Mouse (Mus musculus): ENCODE results near the gene Gca. TPM values are rescaled to one million over a fixed set of nuclear protein-coding genes. Genes with fewer than 3 reads are reported as not detected.

The Gca gene
- total and polyA plus RNA-seq, 3 experiments, result 4.2 to 10.1 (median 4.7) TPM

DNA sequence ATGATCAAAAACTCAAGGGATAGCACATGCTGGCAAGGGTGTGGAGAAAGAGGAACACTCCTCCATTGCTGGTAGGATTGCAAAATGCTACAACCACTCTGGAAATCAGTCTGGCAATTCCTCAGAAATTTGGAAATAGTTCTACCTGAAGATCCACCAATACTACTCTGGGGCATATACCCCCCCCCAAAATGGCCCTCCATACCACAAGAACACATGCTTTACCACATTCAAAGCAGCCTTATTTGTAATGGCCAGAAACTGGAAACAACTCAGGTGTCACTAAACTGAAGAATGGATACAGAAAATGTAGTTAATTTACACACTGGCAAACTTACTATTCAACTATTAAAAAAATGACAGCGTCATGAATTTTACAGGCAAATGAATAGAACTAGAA lies 66.6 kb downstream of the Gca start:
- no peak overlapping the region for H3K4me2 ChIP-seq (ENCODE audit: insufficient read depth, low read depth, poor library complexity, severe bottlenecking)
- no peak overlapping the region for H3K4me3 ChIP-seq (replicated peaks in 1 of 3; ENCODE audit: low read depth in 2 of 3, low read length in 2 of 3, poor library complexity in 1 of 3)
- H3K79me2 ChIP-seq (replicated peaks; ENCODE audit: control insufficient read depth, extremely low read depth, insufficient read depth, poor library complexity, severe bottlenecking), result no peaks in the 10 kb centered on the region
- TF ChIP-seq POLR2AphosphoS2 (IDR thresholded peaks at IDR 0.05; ENCODE audit: low read depth, low read length) (no peak), MYC (IDR thresholded peaks at IDR 0.05; ENCODE audit: low read depth, low read length) (no peak), TBP (conservative IDR thresholded peaks at IDR 0.05; ENCODE audit: low read depth, low read length) (no peak), MAFK (IDR thresholded peaks at IDR 0.05; ENCODE audit: insufficient replicate concordance, low read length) (no peak), MAZ (IDR thresholded peaks at IDR 0.05; ENCODE audit: low read depth, low read length) (no peak), MXI1 (IDR thresholded peaks at IDR 0.05; ENCODE audit: low read depth, low read length) (no peak)
- H3K9me3 ChIP-seq (replicated peaks; ENCODE audit: low read length), result no peaks in the 10 kb centered on the region
- no peaks in the 10 kb centered on the region for H3K36me3 ChIP-seq (replicated peaks in 1 of 2; ENCODE audit: control insufficient read depth in 1 of 2, insufficient read depth in 1 of 2, low read length in 1 of 2)
- in situ Hi-C loops (cut with MboI; ENCODE audit: low pct_ligation_motif_present, low pct_unique_long_range_greater_than_20kb, low sequenced_read_pairs) (no loop called here), dilution Hi-C loops (cut with MboI; ENCODE audit: extremely low pct_ligation_motif_present, extremely low pct_unique_long_range_greater_than_20kb, low sequenced_read_pairs) (no loop called here)
- no peaks in the 10 kb centered on the region for H3K27me3 ChIP-seq (replicated peaks)
- H3K27ac ChIP-seq (ENCODE audit: insufficient read depth, low read depth), result no peak overlapping the region
- no peak overlapping the region for H3K9ac ChIP-seq (ENCODE audit: insufficient read depth, low read depth)
- no peak for DNase-seq (ENCODE audit: extremely low read depth)
- no peaks in the 10 kb centered on the region for H3K4me1 ChIP-seq (ENCODE audit: control insufficient read depth in 1 of 2, insufficient read depth in 2 of 2)

DNA sequence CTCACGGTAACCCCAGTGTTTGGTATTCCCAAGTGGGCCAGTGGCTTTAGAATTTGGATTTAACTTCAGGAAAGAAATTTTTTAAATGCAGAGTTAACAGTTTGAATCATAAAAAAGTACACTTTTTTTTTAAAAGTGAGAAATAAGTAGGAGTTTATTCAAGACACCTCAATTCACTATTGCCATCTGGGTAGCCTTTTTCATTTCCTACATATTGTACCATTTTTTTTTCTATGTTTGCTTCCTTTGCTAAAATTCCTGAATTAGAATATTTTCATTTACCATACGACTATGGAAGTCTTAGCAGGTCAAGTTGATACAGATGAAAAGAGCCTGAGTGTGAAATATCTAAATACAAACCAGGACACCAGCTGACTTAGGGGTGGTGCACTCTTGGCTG lies 79.0 kb downstream of the Gca start:
- in situ Hi-C loops (cut with MboI; ENCODE audit: low pct_ligation_motif_present, low pct_unique_long_range_greater_than_20kb, low sequenced_read_pairs), result no loop called here
- H3K4me2 ChIP-seq (ENCODE audit: insufficient read depth, low read depth, poor library complexity, severe bottlenecking), result no peak overlapping the region
- no peaks in the 10 kb centered on the region for H3K4me1 ChIP-seq (ENCODE audit: control insufficient read depth in 1 of 2, insufficient read depth in 2 of 2)
- TF ChIP-seq CHD1 (IDR thresholded peaks at IDR 0.05; ENCODE audit: low read depth, low read length), result no peak
- TF ChIP-seq ZMIZ1 (IDR thresholded peaks at IDR 0.05; ENCODE audit: low read depth, low read length), result no peak
- TF ChIP-seq USF1 (IDR thresholded peaks at IDR 0.05; ENCODE audit: low read depth, low read length), result no peak
- TF ChIP-seq RAD21 (IDR thresholded peaks at IDR 0.05; ENCODE audit: low read depth, low read length), result no peak
- no peak for TF ChIP-seq PAX5 (IDR thresholded peaks at IDR 0.05; ENCODE audit: low read length)
- TF ChIP-seq ELF1 (IDR thresholded peaks at IDR 0.05; ENCODE audit: low read depth, low read length), result no peak
- TF ChIP-seq MXI1 (IDR thresholded peaks at IDR 0.05; ENCODE audit: low read depth, low read length), result no peak
- no peak for TF ChIP-seq RCOR1 (conservative IDR thresholded peaks at IDR 0.05; ENCODE audit: low read depth, low read length)
- no peak for TF ChIP-seq KAT2A (IDR thresholded peaks at IDR 0.05; ENCODE audit: insufficient replicate concordance, low read length)
- dilution Hi-C loops (cut with MboI; ENCODE audit: extremely low pct_ligation_motif_present, extremely low pct_unique_long_range_greater_than_20kb, low sequenced_read_pairs), result no loop called here
- no peaks in the 10 kb centered on the region for H3K79me2 ChIP-seq (replicated peaks; ENCODE audit: control insufficient read depth, extremely low read depth, insufficient read depth, poor library complexity, severe bottlenecking)
- DNase-seq (ENCODE audit: extremely low read depth), result no peak
- no peaks in the 10 kb centered on the region for H3K27me3 ChIP-seq (replicated peaks)
- no peak overlapping the region for H3K9ac ChIP-seq (ENCODE audit: insufficient read depth, low read depth)
- no peaks in the 10 kb centered on the region for H3K36me3 ChIP-seq (replicated peaks in 1 of 2; ENCODE audit: control insufficient read depth in 1 of 2, insufficient read depth in 1 of 2, low read length in 1 of 2)
- H3K9me3 ChIP-seq (replicated peaks; ENCODE audit: low read length), result no peaks in the 10 kb centered on the region
- no peak overlapping the region for H3K27ac ChIP-seq (ENCODE audit: insufficient read depth, low read depth)
- no peak overlapping the region for H3K4me3 ChIP-seq (replicated peaks in 1 of 3; ENCODE audit: low read depth in 2 of 3, low read length in 2 of 3, poor library complexity in 1 of 3)

Other genes starting within 250 kb of the Gca start
- 0.13 and 0.17 TPM in 2 replicates for gene Gcg, start 180.6 kb upstream of the Gca start, total RNA-seq (2012; rRNA removed)
- 0.31 TPM in 1 of 2 replicates, not detected in the other for gene Gcg, start 180.6 kb upstream of the Gca start, total RNA-seq (2014; rRNA removed)
- gene Gcg, start 180.6 kb upstream of the Gca start, polyA plus RNA-seq (2012; ENCODE audit: insufficient read length, low read depth), result 0.38 TPM in 1 of 2 replicates, not detected in the other
- gene Fap, start 90.2 kb upstream of the Gca start, total RNA-seq (2012; rRNA removed), result not detected in 2 replicates
- gene Fap, start 90.2 kb upstream of the Gca start, total RNA-seq (2014; rRNA removed), result 0.15 and 0.19 TPM in 2 replicates
- gene Fap, start 90.2 kb upstream of the Gca start, polyA plus RNA-seq (2012; ENCODE audit: insufficient read length, low read depth), result not detected in 2 replicates
- gene Ifih1, start 18.0 kb upstream of the Gca start, total RNA-seq (2012; rRNA removed), result 1.6 and 2.0 TPM in 2 replicates
- gene Ifih1, start 18.0 kb upstream of the Gca start, total RNA-seq (2014; rRNA removed), result 2.2 and 2.5 TPM in 2 replicates
- 3.6 and 4.5 TPM in 2 replicates for gene Ifih1, start 18.0 kb upstream of the Gca start, polyA plus RNA-seq (2012; ENCODE audit: insufficient read length, low read depth)